Mouse (Mus musculus) myocyte (in vitro differentiated cells): ENCODE data around the gene Stoml1. TPM values are rescaled to one million over a fixed set of nuclear protein-coding genes. Genes with fewer than 3 reads are reported as not detected.

Experiments used
- H3K27me3 ChIP-seq: one replicate; pipeline ENCODE4 v1.6.1; 2011; ENCODE audit not compliant: control insufficient read depth, insufficient read depth, insufficient read length
- H3K36me3 ChIP-seq: one replicate; pipeline ENCODE4 v1.6.1; 2011; ENCODE audit not compliant: control insufficient read depth, insufficient read depth
- H3K4me2 ChIP-seq: one replicate; pipeline ENCODE4 v1.6.1; 2011; ENCODE audit warnings: low read depth, control low read depth
- H3K4me3 ChIP-seq: one replicate; pipeline ENCODE4 v1.5.1; 2011; ENCODE audit warnings: mild to moderate bottlenecking, control low read depth, moderate library complexity
- H3K79me2 ChIP-seq: one replicate; pipeline ENCODE4 v1.6.1; 2011; ENCODE audit not compliant: control insufficient read depth, insufficient read depth
- H3ac ChIP-seq: one replicate; pipeline ENCODE4 v1.6.1; 2011; ENCODE audit not compliant: control insufficient read depth, insufficient read length
- CEBPB ChIP-seq: IDR thresholded peaks from 2 replicates; pipeline ENCODE4 v1.6.1; 2011; ENCODE audit warnings: mild to moderate bottlenecking, moderate library complexity; ENCODE audit not compliant: poor library complexity, insufficient read depth, severe bottlenecking
- E2F4 ChIP-seq: IDR thresholded peaks from one replicate; pipeline ENCODE4 v1.6.1; 2011; ENCODE audit warnings: mild to moderate bottlenecking, control low read depth, moderate library complexity; ENCODE audit not compliant: insufficient read depth
- MAX ChIP-seq: IDR thresholded peaks from one replicate; pipeline ENCODE4 v1.6.1; 2011; ENCODE audit warnings: low read depth, mild to moderate bottlenecking, control low read depth
- MYOD1 ChIP-seq, 3 experiments: IDR thresholded peaks; one replicate each; pipeline ENCODE4 v1.6.1; 2011; ENCODE audit warnings: control low read depth in 2 of 3, low read depth in 2 of 3, mild to moderate bottlenecking in 2 of 3, moderate library complexity in 1 of 3; ENCODE audit not compliant: insufficient read length in 2 of 3, control insufficient read depth in 1 of 3
- MYOG ChIP-seq, 3 experiments: IDR thresholded peaks; one replicate each; pipeline ENCODE4 v1.6.1; 2011; ENCODE audit warnings: control low read depth in 2 of 3, low read depth in 2 of 3, mild to moderate bottlenecking in 2 of 3; ENCODE audit not compliant: insufficient read length in 2 of 3, control insufficient read depth in 1 of 3, insufficient read depth in 1 of 3
- POLR2A ChIP-seq: IDR thresholded peaks from one replicate; pipeline ENCODE4 v1.6.1; 2011; ENCODE audit warnings: low read depth, mild to moderate bottlenecking, control low read depth, moderate library complexity; ENCODE audit not compliant: insufficient read length
- POLR2AphosphoS2 ChIP-seq: IDR thresholded peaks from one replicate; pipeline ENCODE4 v1.6.1; 2011; ENCODE audit warnings: low read depth, control low read depth; ENCODE audit not compliant: insufficient read length
- REST ChIP-seq: IDR thresholded peaks from one replicate; pipeline ENCODE4 v1.6.1; 2011; ENCODE audit warnings: mild to moderate bottlenecking, control low read depth, moderate library complexity; ENCODE audit not compliant: insufficient read depth, insufficient read length
- SRF ChIP-seq: IDR thresholded peaks from one replicate; pipeline ENCODE4 v1.6.1; 2011; ENCODE audit warnings: low read depth; ENCODE audit not compliant: control insufficient read depth, insufficient read length
- TCF12 ChIP-seq: IDR thresholded peaks from one replicate; pipeline ENCODE4 v1.6.1; 2011; ENCODE audit warnings: mild to moderate bottlenecking, control low read depth; ENCODE audit not compliant: poor library complexity, insufficient read depth, severe bottlenecking
- TCF3 ChIP-seq: IDR thresholded peaks from one replicate; pipeline ENCODE4 v1.6.1; 2011; ENCODE audit warnings: low read depth, control low read depth; ENCODE audit not compliant: insufficient read length
- USF1 ChIP-seq: IDR thresholded peaks from one replicate; pipeline ENCODE4 v1.6.1; 2011; ENCODE audit warnings: low read depth, mild to moderate bottlenecking, control low read depth, moderate library complexity
- polyA plus RNA-seq: library from polyadenylated mRNA; unstranded; fragments of >200 nt; fragmentation: generic; extraction: Trizol; gene quantifications from one replicate; pipeline ENCODE4 v1.2.1, GENCODE M21; 2012; ENCODE audit warnings: missing spikeins

Gene Stoml1
- polyA plus RNA-seq, 1 experiment = 37.9 TPM

GRCm38 (mm10) chr9:58242696-58243095 lies 10.3 kb upstream of the Stoml1 start:
- Histone ChIP-seq H3K79me2 (peaks cover 67% of the 10 kb centered on the region), H3K4me3 (no peak overlapping the region), H3ac (no peak overlapping the region), H3K27me3 (no peaks in the 10 kb centered on the region), H3K4me2 (peak overlapping the region; percentile 42), H3K36me3 (no peaks in the 10 kb centered on the region)
- no peak for TF ChIP-seq TCF3
- no peak for TF ChIP-seq TCF12
- no peak for TF ChIP-seq MYOG (IDR thresholded peaks at IDR 0.05; ENCODE audit: control insufficient read depth in 1 of 3, insufficient read depth in 1 of 3, insufficient read length in 2 of 3, low read depth in 2 of 3)
- no peak for TF ChIP-seq POLR2A
- TF ChIP-seq MYOD1 (IDR thresholded peaks at IDR 0.05; ENCODE audit: control insufficient read depth in 1 of 3, insufficient read length in 2 of 3, low read depth in 2 of 3) = no peak
- TF ChIP-seq MAX = no peak
- no peak for TF ChIP-seq REST
- TF ChIP-seq POLR2AphosphoS2 = no peak

GRCm38 (mm10) chr9:58243696-58244095 lies 9.3 kb upstream of the Stoml1 start:
- Histone ChIP-seq H3K4me3 (no peak overlapping the region), H3K36me3 (no peaks in the 10 kb centered on the region), H3K4me2 (no peak overlapping the region), H3ac (no peak overlapping the region), H3K79me2 (peaks cover 71% of the 10 kb centered on the region), H3K27me3 (no peaks in the 10 kb centered on the region)
- TF ChIP-seq MAX = no peak
- TF ChIP-seq TCF3 = no peak
- no peak for TF ChIP-seq TCF12
- no peak for TF ChIP-seq REST
- TF ChIP-seq MYOD1 (IDR thresholded peaks at IDR 0.05; ENCODE audit: control insufficient read depth in 1 of 3, insufficient read length in 2 of 3, low read depth in 2 of 3) = no peak
- no peak for TF ChIP-seq E2F4

- Histone ChIP-seq H3K4me2 (peak overlapping the region; percentile 84), H3K27me3 (no peaks in the 10 kb centered on the region), H3K4me3 (peak overlapping the region; percentile 59), H3K36me3 (no peaks in the 10 kb centered on the region), H3ac (no peak overlapping the region), H3K79me2 (peaks cover 66% of the 10 kb centered on the region)
- TF ChIP-seq REST (no peak), MYOD1 (IDR thresholded peaks at IDR 0.05; ENCODE audit: control insufficient read depth in 1 of 3, insufficient read length in 2 of 3, low read depth in 2 of 3) (no peak), POLR2A (no peak), SRF (no peak), MAX (no peak), TCF12 (no peak), POLR2AphosphoS2 (no peak), CEBPB (no peak)
Measured at GRCm38 (mm10) chr9:58246083-58246591, 6.8 kb upstream of the Stoml1 start.

GRCm38 (mm10) chr9:58247064-58247759 lies 5.8 kb upstream of the Stoml1 start:
- Histone ChIP-seq H3K36me3 (no peaks in the 10 kb centered on the region), H3K4me2 (peak overlapping the region; percentile 84), H3K79me2 (peaks cover 61% of the 10 kb centered on the region), H3ac (no peak overlapping the region), H3K27me3 (no peaks in the 10 kb centered on the region), H3K4me3 (peak overlapping the region; percentile 59)
- TF ChIP-seq MYOG (IDR thresholded peaks at IDR 0.05; ENCODE audit: control insufficient read depth in 1 of 3, insufficient read depth in 1 of 3, insufficient read length in 2 of 3, low read depth in 2 of 3) = peak in 1 of 3 experiments; percentile 28
- no peak for TF ChIP-seq REST
- TF ChIP-seq POLR2A = peak; percentile 66
- TF ChIP-seq POLR2AphosphoS2 = peak; percentile 24

- TF ChIP-seq TCF12 = no peak
- TF ChIP-seq MYOG (IDR thresholded peaks at IDR 0.05; ENCODE audit: control insufficient read depth in 1 of 3, insufficient read depth in 1 of 3, insufficient read length in 2 of 3, low read depth in 2 of 3) = no peak
- no peak for TF ChIP-seq MYOD1 (IDR thresholded peaks at IDR 0.05; ENCODE audit: control insufficient read depth in 1 of 3, insufficient read length in 2 of 3, low read depth in 2 of 3)
- no peak for TF ChIP-seq POLR2A
- no peak for TF ChIP-seq POLR2AphosphoS2
- no peak for TF ChIP-seq CEBPB
- no peak for TF ChIP-seq TCF3
- no peak for TF ChIP-seq E2F4
- TF ChIP-seq SRF = no peak
- TF ChIP-seq MAX = no peak
- TF ChIP-seq USF1 = no peak
- no peak for TF ChIP-seq REST
- Histone ChIP-seq H3K4me2 (peak overlapping the region; percentile 84), H3K27me3 (no peaks in the 10 kb centered on the region), H3K79me2 (peaks cover 48% of the 10 kb centered on the region), H3ac (peak overlapping the region; percentile 70), H3K4me3 (peak overlapping the region; percentile 59), H3K36me3 (no peaks in the 10 kb centered on the region)
Measured at GRCm38 (mm10) chr9:58248746-58249413, 4.1 kb upstream of the Stoml1 start.
